Mouse (Mus musculus) intestine, embryonic 14.5 days (tissue): ENCODE measurements around the gene Bhlhe40. TPM values are rescaled to one million over a fixed set of nuclear protein-coding genes. Genes with fewer than 3 reads are reported as not detected.

Experiments used
- ATAC-seq: fragments of 200-750 bp; cut with Nextera tagmentation; replicated peaks from 2 replicates; pipeline ENCODE4 v1.8.0; 2017; ENCODE audit warnings: low read depth, moderate number of reproducible peaks, moderate TSS enrichment, moderate library complexity; ENCODE audit not compliant: low FRiP score, low TSS enrichment
- DNase-seq: peaks from one replicate; pipeline ENCODE4 v3.0.0-alpha.2; 2018; ENCODE audit warnings: low spot score
- H3K27ac ChIP-seq: fragments of 300-500 bp; sonication (generic); 2 replicates; pipeline ENCODE4 v1.5.1; 2014; ENCODE audit warnings: low read depth, mild to moderate bottlenecking, control low read depth
- H3K27me3 ChIP-seq: fragments of 300-500 bp; sonication (generic); replicated peaks from 2 replicates; pipeline ENCODE4 v1.6.1; 2014; ENCODE audit warnings: low read length, control low read depth; ENCODE audit not compliant: control insufficient read depth, insufficient read depth
- H3K36me3 ChIP-seq: fragments of 300-500 bp; sonication (generic); 2 replicates; pipeline ENCODE4 v1.6.1; 2014; ENCODE audit warnings: low read length, control low read depth; ENCODE audit not compliant: control insufficient read depth, insufficient read depth
- H3K4me1 ChIP-seq: fragments of 300-500 bp; sonication (generic); replicated peaks from 2 replicates; pipeline ENCODE4 v1.6.1; 2014; ENCODE audit warnings: low read length, control low read depth, mixed read lengths; ENCODE audit not compliant: control insufficient read depth, insufficient read depth
- H3K4me2 ChIP-seq: fragments of 300-500 bp; sonication (generic); 2 replicates; pipeline ENCODE4 v1.6.1; 2014; ENCODE audit warnings: low read length
- H3K4me3 ChIP-seq: fragments of 300-500 bp; sonication (generic); 2 replicates; pipeline ENCODE4 v1.5.1; 2014; ENCODE audit warnings: low read depth, low read length, control low read depth, mixed read lengths
- H3K9ac ChIP-seq: fragments of 300-500 bp; sonication (generic); 2 replicates; pipeline ENCODE4 v1.6.1; 2014; ENCODE audit warnings: mild to moderate bottlenecking, low read length
- H3K9me3 ChIP-seq: fragments of 300-500 bp; sonication (generic); 2 replicates; pipeline ENCODE4 v1.6.1; 2016; ENCODE audit warnings: low read length, control low read depth; ENCODE audit not compliant: control insufficient read depth
- WGBS: fragments of 180-500 bp; shearing (Covaris S2); extraction: QIAGEN DNeasy Blood & Tissue Kit; methylation state at CpG from one replicate; pipeline ENCODE4 v1.1.7; 2014; 5-methylcytosine and 5-hydroxymethylcytosine counted together
- polyA plus RNA-seq: library from polyadenylated mRNA; unstranded; fragments of >200 nt; fragmentation: Nextera tagmentation; extraction: Ambion mirVana; gene quantifications from 2 replicates; pipeline ENCODE4 v1.2.1, GENCODE M21; 2014

The Bhlhe40 gene
- polyA plus RNA-seq, 1 experiment from 2014 or later = 23.6 TPM

GRCm38 (mm10) chr6:108643035-108643434 is 17.4 kb upstream of the Bhlhe40 start:
- WGBS = 68% methylated on average over 6 of the region's 6 CpGs
- no peak for ATAC-seq

GRCm38 (mm10) chr6:108644311-108644710 is 16.1 kb upstream of the Bhlhe40 start:
- H3K27ac ChIP-seq = no peak overlapping the region
- 63% methylated on average over 5 of the region's 5 CpGs for WGBS

More at GRCm38 (mm10) chr6:108643035-108643434, 17.4 kb upstream of the Bhlhe40 start:
- no peaks in the 10 kb centered on the region for H3K36me3 ChIP-seq
- no peak overlapping the region for H3K4me2 ChIP-seq
- H3K27ac ChIP-seq = no peak overlapping the region
- no peaks in the 10 kb centered on the region for H3K9me3 ChIP-seq
- H3K4me3 ChIP-seq = no peak overlapping the region
- H3K27me3 ChIP-seq = no peaks in the 10 kb centered on the region
- DNase-seq = no peak
- H3K9ac ChIP-seq = no peak overlapping the region
- no peaks in the 10 kb centered on the region for H3K4me1 ChIP-seq

GRCm38 (mm10) chr6:108647094-108647493 is 13.3 kb upstream of the Bhlhe40 start:
- 38% methylated on average over 3 of the region's 3 CpGs for WGBS
- H3K9ac ChIP-seq = no peak overlapping the region
- DNase-seq (no peak), ATAC-seq (no peak)
- H3K27ac ChIP-seq = no peak overlapping the region
- no peaks in the 10 kb centered on the region for H3K27me3 ChIP-seq
- H3K36me3 ChIP-seq = no peaks in the 10 kb centered on the region
- H3K4me1 ChIP-seq = no peaks in the 10 kb centered on the region
- H3K4me2 ChIP-seq = no peak overlapping the region
- H3K4me3 ChIP-seq = no peak overlapping the region
- H3K9me3 ChIP-seq = no peaks in the 10 kb centered on the region

More at GRCm38 (mm10) chr6:108644311-108644710, 16.1 kb upstream of the Bhlhe40 start:
- H3K4me1 ChIP-seq = no peaks in the 10 kb centered on the region
- DNase-seq (no peak), ATAC-seq (no peak)
- no peaks in the 10 kb centered on the region for H3K27me3 ChIP-seq
- no peak overlapping the region for H3K4me3 ChIP-seq
- no peaks in the 10 kb centered on the region for H3K36me3 ChIP-seq
- no peak overlapping the region for H3K9ac ChIP-seq
- no peak overlapping the region for H3K4me2 ChIP-seq
- no peaks in the 10 kb centered on the region for H3K9me3 ChIP-seq

GRCm38 (mm10) chr6:108648072-108648471 is 12.4 kb upstream of the Bhlhe40 start:
- H3K36me3 ChIP-seq = no peaks in the 10 kb centered on the region
- DNase-seq (no peak), ATAC-seq (no peak)
- no peaks in the 10 kb centered on the region for H3K27me3 ChIP-seq
- 78% methylated on average over 6 of the region's 6 CpGs for WGBS
- no peak overlapping the region for H3K4me2 ChIP-seq
- no peak overlapping the region for H3K9ac ChIP-seq
- no peaks in the 10 kb centered on the region for H3K4me1 ChIP-seq
- H3K27ac ChIP-seq = no peak overlapping the region
- H3K4me3 ChIP-seq = no peak overlapping the region
- H3K9me3 ChIP-seq = no peaks in the 10 kb centered on the region

- WGBS = 49% methylated on average over 2 of the region's 2 CpGs
- Histone ChIP-seq H3K4me3 (no peak overlapping the region), H3K36me3 (no peaks in the 10 kb centered on the region), H3K4me1 (peaks cover 11% of the 10 kb centered on the region; the same call in 1 of the 2 replicates), H3K9me3 (no peaks in the 10 kb centered on the region), H3K27me3 (no peaks in the 10 kb centered on the region), H3K4me2 (no peak overlapping the region), H3K9ac (no peak overlapping the region), H3K27ac (no peak overlapping the region)
- ATAC-seq = no peak
- DNase-seq = no peak
Measured at GRCm38 (mm10) chr6:108655861-108656260, 4.6 kb upstream of the Bhlhe40 start.

- Histone ChIP-seq H3K4me2 (peak overlapping the region; percentile 63), H3K4me3 (peak overlapping the region; percentile 61), H3K36me3 (no peaks in the 10 kb centered on the region), H3K27ac (peak overlapping the region; percentile 97), H3K27me3 (no peaks in the 10 kb centered on the region), H3K9ac (peak overlapping the region; percentile 66; the same call in 1 of the 2 replicates), H3K4me1 (peaks cover 22% of the 10 kb centered on the region), H3K9me3 (no peaks in the 10 kb centered on the region)
- DNase-seq (peak; percentile 60), ATAC-seq (no peak)
- 62% methylated on average over 3 of the region's 3 CpGs for WGBS
Measured at GRCm38 (mm10) chr6:108658051-108658415, 2.4 kb upstream of the Bhlhe40 start.

- Histone ChIP-seq H3K9ac (peak overlapping the region; percentile 66), H3K4me1 (peaks cover 27% of the 10 kb centered on the region), H3K4me2 (peak overlapping the region; percentile 63), H3K9me3 (no peaks in the 10 kb centered on the region), H3K36me3 (no peaks in the 10 kb centered on the region), H3K27ac (peak overlapping the region; percentile 97), H3K27me3 (no peaks in the 10 kb centered on the region), H3K4me3 (peak overlapping the region; percentile 61)
- WGBS = 3% methylated on average over 31 of the region's 31 CpGs
- DNase-seq (peak; percentile 74), ATAC-seq (no peak)
Measured at GRCm38 (mm10) chr6:108658416-108659201, 1.8 kb upstream of the Bhlhe40 start.

GRCm38 (mm10) chr6:108659221-108659725 is 1.2 kb upstream of the Bhlhe40 start:
- Histone ChIP-seq H3K9me3 (no peaks in the 10 kb centered on the region), H3K27ac (peak overlapping the region; percentile 97), H3K9ac (peak overlapping the region; percentile 66), H3K27me3 (no peaks in the 10 kb centered on the region), H3K4me3 (peak overlapping the region; percentile 61), H3K36me3 (0 out of 2 replicates have a peak, but pooled peaks cover under 1% of the 10 kb centered on the region), H3K4me2 (peak overlapping the region; percentile 63), H3K4me1 (peaks cover 27% of the 10 kb centered on the region)
- ATAC-seq = peak; percentile 61
- WGBS = under 1% methylated on average over 41 of the region's 42 CpGs
- DNase-seq = no peak
